Mouse (Mus musculus): ENCODE data around the gene Ebf1. TPM values are rescaled to one million over a fixed set of nuclear protein-coding genes. Genes with fewer than 3 reads are reported as not detected.

Gene Ebf1
- total RNA-seq, 2 experiments from 2014 or later: 15.8 to 18.3 TPM

- no peak for DNase-seq
- intact Hi-C loops (cut with DNase I; ENCODE audit: low total_unique reads): no loop called here
These were observed 438.9 kb downstream of the Ebf1 start for GRCm38 (mm10) chr11:45055744-45056610.

Other genes with a start within 250 kb of the Ebf1 start
- not detected for gene Il12b, start 217.3 kb upstream of the Ebf1 start, total RNA-seq (2021)
- gene Ublcp1, start 146.8 kb upstream of the Ebf1 start, total RNA-seq (2021): 10 to 100 TPM; 21.2 to 21.3 TPM
- 10 to 100 TPM; 11.1 to 15.0 TPM for gene Rnf145, start 98.4 kb upstream of the Ebf1 start, total RNA-seq (2021)

All from gastrocnemius, postnatal 14 days (tissue).